Mouse (Mus musculus) heart, embryonic 14.5 days (tissue): Measurements from ENCODE around the gene Spdef. TPM values are rescaled to one million over a fixed set of nuclear protein-coding genes. Genes with fewer than 3 reads are reported as not detected.

Experiments
- ATAC-seq: fragments of 200-750 bp; cut with Nextera tagmentation; 2 replicates; pipeline ENCODE4 v1.8.0; 2017; ENCODE audit warnings: low read depth, moderate TSS enrichment; ENCODE audit not compliant: insufficient number of reproducible peaks, insufficient read depth, low FRiP score
- H3K27ac ChIP-seq, 2 experiments: fragments of 200-500 bp in 1 of 2; fragments of 300-500 bp in 1 of 2; sonication (generic) in 1 of 2; replicated peaks in 1 of 2; 2 replicates each; pipeline ENCODE4 v1.5.1; 2012 to 2014; ENCODE audit warnings: low read depth in 2 of 2, low read length in 2 of 2, control low read depth in 1 of 2, mild to moderate bottlenecking in 1 of 2, mixed read lengths in 1 of 2; ENCODE audit not compliant: control insufficient read depth in 1 of 2, insufficient read depth in 1 of 2
- H3K27me3 ChIP-seq: fragments of 300-500 bp; sonication (generic); 2 replicates; pipeline ENCODE4 v1.6.1; 2014; ENCODE audit warnings: mild to moderate bottlenecking, low read length, control low read depth; ENCODE audit not compliant: control insufficient read depth, insufficient read depth
- H3K36me3 ChIP-seq: fragments of 300-500 bp; sonication (generic); 2 replicates; pipeline ENCODE4 v1.6.1; 2014; ENCODE audit warnings: mild to moderate bottlenecking, control low read depth, low read length, mixed read lengths; ENCODE audit not compliant: control insufficient read depth, insufficient read depth
- H3K4me1 ChIP-seq, 2 experiments: fragments of 200-500 bp in 1 of 2; fragments of 300-500 bp in 1 of 2; sonication (generic) in 1 of 2; 2 replicates each; pipeline ENCODE4 v1.6.1; 2012 to 2014; ENCODE audit warnings: low read length in 2 of 2, control low read depth in 1 of 2, mixed read lengths in 1 of 2; ENCODE audit not compliant: control insufficient read depth in 2 of 2, insufficient read depth in 2 of 2
- H3K4me2 ChIP-seq: fragments of 300-500 bp; sonication (generic); 2 replicates; pipeline ENCODE4 v1.6.1; 2014; ENCODE audit warnings: mild to moderate bottlenecking, low read length
- H3K4me3 ChIP-seq, 2 experiments: fragments of 200-500 bp in 1 of 2; fragments of 300-500 bp in 1 of 2; sonication (generic) in 1 of 2; 2 replicates each; pipeline ENCODE4 v1.5.1; 2012 to 2014; ENCODE audit warnings: low read length in 2 of 2, mild to moderate bottlenecking in 2 of 2, control low read depth in 1 of 2, low read depth in 1 of 2, moderate library complexity in 1 of 2; ENCODE audit not compliant: control insufficient read depth in 1 of 2, insufficient read depth in 1 of 2
- H3K9ac ChIP-seq: fragments of 300-500 bp; sonication (generic); 2 replicates; pipeline ENCODE4 v1.6.1; 2014; ENCODE audit warnings: mild to moderate bottlenecking, low read length
- H3K9me3 ChIP-seq: fragments of 300-500 bp; sonication (generic); 2 replicates; pipeline ENCODE4 v1.6.1; 2016; ENCODE audit warnings: low read length, control low read depth; ENCODE audit not compliant: control insufficient read depth
- WGBS: fragments of 180-500 bp; shearing (Covaris S2); extraction: QIAGEN DNeasy Blood & Tissue Kit; methylation state at CpG from one replicate; pipeline ENCODE4 v1.1.7; 2014; 5-methylcytosine and 5-hydroxymethylcytosine counted together
- polyA plus RNA-seq: library from polyadenylated mRNA; unstranded; fragments of >200 nt; fragmentation: Nextera tagmentation; extraction: Ambion mirVana; gene quantifications from 2 replicates; pipeline ENCODE4 v1.2.1, GENCODE M21; 2014

Gene Spdef
- 0.14 and 0.16 TPM in 2 replicates for polyA plus RNA-seq

DNA sequence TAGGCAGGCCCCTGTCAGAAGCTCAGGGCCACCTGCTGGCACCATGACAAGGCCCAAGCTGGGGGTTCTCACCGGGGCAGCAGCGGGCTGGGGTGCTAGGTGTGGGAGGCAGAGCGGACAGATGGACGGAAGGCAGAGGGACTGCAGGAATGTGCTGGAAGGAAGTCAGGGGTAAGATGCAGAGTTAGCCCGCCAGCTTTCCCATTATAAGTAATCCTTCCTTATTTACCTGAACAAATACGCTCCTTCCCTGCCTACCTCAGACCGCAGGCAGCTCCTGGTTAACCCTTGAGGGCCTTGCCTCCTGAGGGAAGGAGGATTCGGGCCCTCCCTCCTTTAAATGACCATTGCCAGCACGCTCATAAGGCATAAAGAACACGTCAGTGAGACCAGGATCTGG is at the start of gene Spdef:
TSS of gene Spdef (minus strand) at position 186 of the 400 bp plus-strand sequence.
- H3K36me3 ChIP-seq = no peaks in the 10 kb centered on the region
- no peak for ATAC-seq
- no peak within 1 kb of the TSS for H3K4me2 ChIP-seq
- H3K9ac ChIP-seq = no peak within 1 kb of the TSS
- no peak within 1 kb of the TSS for H3K27ac ChIP-seq
- no peak within 1 kb of the TSS for H3K4me3 ChIP-seq
- H3K27me3 ChIP-seq = peaks cover 11% of the 10 kb centered on the region; the same call in 1 of the 2 replicates
- H3K4me1 ChIP-seq = no peaks in the 10 kb centered on the region
- H3K9me3 ChIP-seq = no peaks in the 10 kb centered on the region
- WGBS = 70% methylated on average over 10 of the region's 10 CpGs

DNA sequence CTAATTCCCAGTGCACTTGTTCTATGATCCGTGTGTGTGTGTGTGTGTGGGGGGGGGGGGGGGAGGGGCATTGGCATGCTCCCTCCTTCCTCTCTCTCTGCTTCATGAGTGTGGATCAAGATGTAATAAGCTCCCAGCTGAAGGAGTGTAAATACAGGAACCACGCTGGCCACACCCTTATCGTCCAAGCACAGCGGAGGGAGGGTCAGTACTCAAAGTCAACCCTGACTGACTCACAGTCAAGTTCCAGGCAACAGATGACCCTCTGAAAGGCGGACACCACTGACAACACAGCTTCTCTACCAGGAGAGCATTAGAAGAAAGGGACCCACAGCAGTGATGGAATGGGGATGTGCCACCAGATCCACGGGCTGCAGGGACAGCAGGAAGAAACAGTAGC is 49.1 kb upstream of the Spdef start:
- peaks cover 4 to 29% of the 10 kb centered on the region in 2 experiments; a peak in 3 of 4 replicates for H3K4me1 ChIP-seq
- H3K9ac ChIP-seq = no peak overlapping the region
- no peak overlapping the region for H3K27ac ChIP-seq
- no peaks in the 10 kb centered on the region for H3K9me3 ChIP-seq
- H3K4me2 ChIP-seq = no peak overlapping the region
- H3K36me3 ChIP-seq = peaks cover 34% of the 10 kb centered on the region
- ATAC-seq = no peak
- no peak overlapping the region for H3K4me3 ChIP-seq
- WGBS = 66% methylated on average over 6 of the region's 6 CpGs
- no peaks in the 10 kb centered on the region for H3K27me3 ChIP-seq

DNA sequence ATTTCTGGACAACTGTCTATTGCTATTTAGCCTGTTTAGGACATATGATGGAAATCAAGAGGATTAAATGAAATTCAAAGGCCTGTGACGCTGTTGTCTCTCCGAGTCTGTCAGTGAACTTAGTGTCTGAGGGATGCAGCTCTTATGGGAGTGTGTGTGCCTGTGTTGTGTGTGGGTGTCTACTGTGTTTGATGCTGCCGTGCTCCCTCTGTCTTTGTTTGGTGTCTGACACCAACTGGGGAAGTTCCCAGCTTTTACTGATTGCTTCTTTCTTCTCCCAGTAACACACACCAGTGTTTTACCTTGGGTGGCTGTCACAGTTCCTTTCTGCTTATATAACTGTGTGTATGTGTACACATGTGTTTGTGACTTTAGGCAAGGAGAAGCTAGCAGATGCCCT is 45.4 kb upstream of the Spdef start:
- Histone ChIP-seq H3K4me3 (no peak overlapping the region), H3K36me3 (peaks cover 34% of the 10 kb centered on the region), H3K4me1 (peaks cover 3 to 17% of the 10 kb centered on the region in 2 experiments; a peak in 3 of 4 replicates), H3K9ac (no peak overlapping the region), H3K27ac (no peak overlapping the region), H3K27me3 (no peaks in the 10 kb centered on the region), H3K4me2 (no peak overlapping the region), H3K9me3 (no peaks in the 10 kb centered on the region)
- 88% methylated on average over 3 of the region's 3 CpGs for WGBS
- no peak for ATAC-seq

DNA sequence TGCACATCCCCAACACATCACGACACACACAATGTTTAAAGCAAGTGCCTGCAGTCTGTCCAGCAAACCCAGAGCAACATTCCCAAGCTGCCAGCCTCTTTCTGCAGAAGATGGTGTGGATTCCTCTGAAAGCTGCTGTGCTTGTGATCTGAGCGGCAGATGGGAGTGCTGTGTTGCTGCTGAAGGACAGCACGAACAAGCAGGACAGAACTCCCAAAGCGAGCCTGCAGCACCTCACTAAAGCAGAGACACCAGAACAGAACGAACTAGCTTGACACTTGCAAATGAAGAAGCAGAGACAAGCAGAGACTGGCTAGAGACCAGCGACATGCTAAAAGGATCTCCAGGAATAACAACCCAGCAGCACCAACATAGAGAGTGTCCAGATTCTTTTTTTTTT is 42.9 kb upstream of the Spdef start:
- peaks cover 40% of the 10 kb centered on the region for H3K36me3 ChIP-seq
- ATAC-seq = no peak
- peaks cover 2 to 10% of the 10 kb centered on the region in 2 experiments; a peak in 2 of 4 replicates for H3K4me1 ChIP-seq
- H3K27me3 ChIP-seq = no peaks in the 10 kb centered on the region
- H3K4me2 ChIP-seq = no peak overlapping the region
- H3K9me3 ChIP-seq = no peaks in the 10 kb centered on the region
- no peak overlapping the region for H3K27ac ChIP-seq
- WGBS = 63% methylated on average over 6 of the region's 6 CpGs
- H3K4me3 ChIP-seq = no peak overlapping the region
- no peak overlapping the region for H3K9ac ChIP-seq

DNA sequence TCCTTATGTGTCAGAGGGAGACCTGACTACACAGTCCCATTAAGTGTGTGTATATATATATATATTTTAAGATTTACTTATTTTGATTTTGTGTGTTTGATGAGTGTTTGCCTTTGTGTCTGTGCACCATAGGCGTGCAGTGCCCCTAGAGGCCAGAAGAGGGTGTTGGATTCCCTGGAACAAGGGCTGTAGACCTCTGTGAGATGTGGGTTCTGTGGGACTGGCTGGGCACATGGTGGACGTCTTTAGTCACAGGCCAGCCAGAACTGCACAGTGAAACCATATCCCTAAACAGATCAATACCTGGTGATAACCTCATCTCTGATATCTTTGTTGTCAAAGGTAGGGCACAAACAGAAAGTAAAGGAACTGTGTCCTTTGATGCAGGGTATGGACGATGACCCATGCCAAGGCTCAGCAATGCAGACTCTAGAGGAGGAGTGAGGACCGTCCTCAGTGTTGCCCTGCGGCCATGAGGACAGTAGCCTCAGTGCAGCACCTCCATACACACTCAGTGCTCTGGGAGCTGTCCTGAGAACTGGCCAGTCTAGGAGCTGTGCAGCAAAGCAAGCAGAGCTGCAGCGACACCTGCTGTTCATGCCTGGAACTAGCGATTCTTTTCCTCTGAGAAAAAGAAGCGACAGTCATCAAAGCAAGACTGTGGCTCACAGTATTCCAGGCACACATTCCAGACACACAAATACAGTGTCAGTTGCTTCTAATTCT is 40.2 kb upstream of the Spdef start:
- Histone ChIP-seq H3K27me3 (no peaks in the 10 kb centered on the region), H3K4me2 (no peak overlapping the region), H3K4me3 (no peak overlapping the region), H3K4me1 (peaks cover 2 to 8% of the 10 kb centered on the region in 2 experiments; a peak in 2 of 4 replicates), H3K9ac (no peak overlapping the region), H3K36me3 (peaks cover 51% of the 10 kb centered on the region), H3K9me3 (peaks cover 5% of the 10 kb centered on the region; the same call in 1 of the 2 replicates), H3K27ac (no peak overlapping the region)
- no peak for ATAC-seq
- WGBS = 63% methylated on average over 8 of the region's 8 CpGs

DNA sequence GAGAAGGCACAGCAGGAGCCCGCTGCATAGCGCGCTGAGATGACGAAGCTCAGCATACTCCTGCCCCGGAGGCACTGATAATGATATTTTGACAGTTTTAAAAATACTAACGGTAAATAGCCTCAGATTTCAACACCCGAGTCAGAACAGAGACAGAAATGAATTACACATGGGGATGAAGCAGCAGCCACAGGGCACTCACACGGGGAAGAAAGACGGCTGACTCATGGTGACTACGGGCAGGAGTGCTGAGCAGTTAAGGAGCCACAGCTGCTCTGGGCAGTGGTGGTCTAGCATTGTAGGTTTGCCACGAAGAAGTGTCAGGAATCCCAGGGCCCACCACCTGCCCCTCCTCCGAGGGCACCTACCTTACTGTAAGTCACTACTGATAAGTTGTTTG is 38.8 kb upstream of the Spdef start:
- H3K27ac ChIP-seq = no peak overlapping the region
- H3K27me3 ChIP-seq = no peaks in the 10 kb centered on the region
- 75% methylated on average over 12 of the region's 12 CpGs for WGBS
- no peak overlapping the region for H3K4me3 ChIP-seq
- H3K9ac ChIP-seq = no peak overlapping the region
- peaks cover 0 to 2% of the 10 kb centered on the region in 2 experiments; a peak in 1 of 4 replicates for H3K4me1 ChIP-seq
- peaks cover 58% of the 10 kb centered on the region for H3K36me3 ChIP-seq
- H3K9me3 ChIP-seq = peaks cover 5% of the 10 kb centered on the region; the same call in 1 of the 2 replicates
- no peak overlapping the region for H3K4me2 ChIP-seq
- no peak for ATAC-seq

DNA sequence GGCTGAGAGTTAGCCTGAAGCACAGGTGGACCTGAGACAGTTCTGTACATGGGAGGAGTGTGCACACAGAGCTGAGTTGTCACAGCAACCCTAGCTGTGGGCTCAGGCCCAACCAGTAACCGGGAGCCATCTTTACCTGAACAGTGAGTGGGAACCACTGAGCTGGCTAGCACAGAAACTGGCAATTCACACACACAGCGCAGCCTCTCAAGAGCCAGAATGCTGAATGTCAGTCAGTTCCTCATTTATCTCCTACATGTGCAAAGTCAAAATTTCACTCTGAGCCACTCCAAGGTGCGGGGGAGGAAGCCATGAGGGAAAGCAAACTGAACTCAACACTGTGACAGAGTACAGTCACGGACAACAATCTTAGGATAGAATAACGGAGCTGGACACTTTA is 38.4 kb upstream of the Spdef start:
- no peak for ATAC-seq
- Histone ChIP-seq H3K36me3 (peaks cover 57% of the 10 kb centered on the region), H3K9me3 (peaks cover 5% of the 10 kb centered on the region; the same call in 1 of the 2 replicates), H3K27ac (no peak overlapping the region), H3K4me3 (no peak overlapping the region), H3K4me1 (peaks cover 0 to 2% of the 10 kb centered on the region in 2 experiments; a peak in 1 of 4 replicates), H3K4me2 (no peak overlapping the region), H3K9ac (no peak overlapping the region), H3K27me3 (no peaks in the 10 kb centered on the region)
- 74% methylated on average over 5 of the region's 5 CpGs for WGBS
